Mouse (Mus musculus) layer of hippocampus, adult 9-10 months (tissue): ENCODE measurements at regions not wholly inside any gene's neighbourhood (a gene's known extent, or its start where the extent isn't known, plus 50 kb on each side); places are given as distances from the start of the nearest gene placed in this dataset.
A peak's percentile ranks its signal among the peaks of the same experiment; 100 is the strongest.

Source experiments
- DNase-seq: peaks from one replicate; pipeline ENCODE4 v3.0.0; 2022; ENCODE audit warnings: low spot score

- DNase-seq = peak; percentile 51
Measured at GRCm38 (mm10) chr2:74354591-74354990, 224.6 kb downstream of the Lnpk start.

GRCm38 (mm10) chr2:74349809-74350208 lies 229.4 kb downstream of the Lnpk start:
- DNase-seq = no peak

- DNase-seq = no peak
Measured at GRCm38 (mm10) chr2:74306301-74306700, 272.9 kb downstream of the Lnpk start.

- DNase-seq = no peak
Measured at GRCm38 (mm10) chr2:74300885-74301451, 278.3 kb downstream of the Lnpk start.

GRCm38 (mm10) chr2:74300366-74300791 lies 278.9 kb downstream of the Lnpk start:
- DNase-seq = peak; percentile 38

GRCm38 (mm10) chr2:74292641-74293040 lies 286.6 kb downstream of the Lnpk start:
- DNase-seq = no peak

GRCm38 (mm10) chr2:74291416-74292396 lies 287.5 kb downstream of the Lnpk start:
- DNase-seq = no peak

- DNase-seq = no peak
Measured at GRCm38 (mm10) chr2:74285624-74286023, 293.6 kb downstream of the Lnpk start.

- DNase-seq = no peak
Measured at GRCm38 (mm10) chr2:74264963-74265362, 314.3 kb downstream of the Lnpk start.

- DNase-seq = no peak
Measured at GRCm38 (mm10) chr2:74257034-74257781, 322.0 kb downstream of the Lnpk start.

GRCm38 (mm10) chr2:74247521-74247920 lies 331.7 kb downstream of the Lnpk start:
- no peak for DNase-seq

- DNase-seq = no peak
Measured at GRCm38 (mm10) chr2:74246631-74247030, 332.6 kb downstream of the Lnpk start.

GRCm38 (mm10) chr2:74244203-74244602 lies 333.1 kb upstream of the Atp5g3 start:
- DNase-seq = no peak

GRCm38 (mm10) chr2:74243801-74244200 lies 332.7 kb upstream of the Atp5g3 start:
- DNase-seq = peak; percentile 13

GRCm38 (mm10) chr2:74239586-74239985 lies 328.5 kb upstream of the Atp5g3 start:
- no peak for DNase-seq

- DNase-seq = no peak
Measured at GRCm38 (mm10) chr2:74217437-74217836, 306.3 kb upstream of the Atp5g3 start.

- DNase-seq = no peak
Measured at GRCm38 (mm10) chr2:74210210-74210609, 299.1 kb upstream of the Atp5g3 start.

- no peak for DNase-seq
Measured at GRCm38 (mm10) chr2:74209421-74209917, 298.3 kb upstream of the Atp5g3 start.

GRCm38 (mm10) chr2:74207440-74207839 lies 296.3 kb upstream of the Atp5g3 start:
- DNase-seq = no peak

GRCm38 (mm10) chr2:74202776-74203175 lies 291.6 kb upstream of the Atp5g3 start:
- DNase-seq = no peak

GRCm38 (mm10) chr2:74201608-74202323 lies 290.6 kb upstream of the Atp5g3 start:
- DNase-seq = no peak

GRCm38 (mm10) chr2:74199550-74199949 lies 288.4 kb upstream of the Atp5g3 start:
- no peak for DNase-seq
